Mouse (Mus musculus): ENCODE data around the gene Ubb. TPM values are rescaled to one million over a fixed set of nuclear protein-coding genes. Genes with fewer than 3 reads are reported as not detected.

Ubb gene
- polyA plus RNA-seq, 1 experiment from 2014 or later = 624 TPM

- ChIA-PET CTCF (interaction anchor here (1.6 kb wide), 1 partner anchor 21 kb away, joined by 4 read pairs; no protein-coding TSS in a partner anchor), POLR2A (interaction anchor here (1.0 to 3.2 kb wide), 4 partner anchors 10 to 124 kb away, joined by 3 to 30 read pairs (median 10); partner anchors contain the start of gene Cenpv)
- in situ Hi-C loops (cut with MboI; ENCODE audit: low pct_unique_long_range_greater_than_20kb) = no loop called here
- ATAC-seq (no peak), DNase-seq (ENCODE audit: low read depth, low spot score) (peak; percentile 28)
- no peaks in the 10 kb centered on the region for H3K27me3 ChIP-seq
- TF ChIP-seq CTCF (IDR thresholded peaks at IDR 0.05) = no peak
These were observed 715 bp upstream of the Ubb start for GRCm38 (mm10) chr11:62550227-62550685.

GRCm38 (mm10) chr11:62551226-62552119, 502 bp downstream of the Ubb start:
- no peak for TF ChIP-seq CTCF (IDR thresholded peaks at IDR 0.05)
- DNase-seq (ENCODE audit: low read depth, low spot score) (no peak), ATAC-seq (peak; percentile 53)
- in situ Hi-C loops (cut with MboI; ENCODE audit: low pct_unique_long_range_greater_than_20kb) = no loop called here
- no peaks in the 10 kb centered on the region for H3K27me3 ChIP-seq
- ChIA-PET CTCF (interaction anchor here (1.6 kb wide), 1 partner anchor 22 kb away, joined by 4 read pairs; no protein-coding TSS in a partner anchor), POLR2A (interaction anchor here (0.6 to 3.2 kb wide), 6 partner anchors 12 to 476 kb away, joined by 3 to 30 read pairs (median 6); partner anchors contain the start of gene Cenpv)

- DNase-seq (ENCODE audit: low read depth, low spot score) (no peak), ATAC-seq (no peak)
- in situ Hi-C loops (cut with MboI; ENCODE audit: low pct_unique_long_range_greater_than_20kb) = no loop called here
- ChIA-PET POLR2A (interaction anchor here (0.7 to 1.5 kb wide), 2 partner anchors 50 to 96 kb away, joined by 3 to 4 read pairs; no protein-coding TSS in a partner anchor), CTCF (no interaction called here)
- TF ChIP-seq CTCF (IDR thresholded peaks at IDR 0.05) = no peak
- no peaks in the 10 kb centered on the region for H3K27me3 ChIP-seq
These were observed 2.2 kb downstream of the Ubb start for GRCm38 (mm10) chr11:62553186-62553585.

- H3K27me3 ChIP-seq = no peaks in the 10 kb centered on the region
- POLR2A ChIA-PET = interaction anchor here (0.7 to 1.5 kb wide), 2 partner anchors 49 to 97 kb away, joined by 3 to 4 read pairs; no protein-coding TSS in a partner anchor
- no peak for ATAC-seq
- no peak for TF ChIP-seq CTCF (IDR thresholded peaks at IDR 0.05)
- CTCF ChIA-PET = no interaction called here
- in situ Hi-C loops (cut with MboI; ENCODE audit: low pct_unique_long_range_greater_than_20kb) = no loop called here
- no peak for DNase-seq (ENCODE audit: low read depth, low spot score)
These were observed 2.7 kb downstream of the Ubb start for GRCm38 (mm10) chr11:62553633-62554032.

GRCm38 (mm10) chr11:62554163-62554855, 3.3 kb downstream of the Ubb start:
- CTCF ChIA-PET = interaction anchor here (1.4 kb wide), 1 partner anchor 20 kb away, joined by 3 read pairs; the partner anchor contains the start of gene Trpv2
- in situ Hi-C loops (cut with MboI; ENCODE audit: low pct_unique_long_range_greater_than_20kb) = no loop called here

GRCm38 (mm10) chr11:62554934-62555517, 4.1 kb downstream of the Ubb start:
- TF ChIP-seq CTCF (IDR thresholded peaks at IDR 0.05) = no peak
- no peak for DNase-seq (ENCODE audit: low read depth, low spot score)
- ATAC-seq = no peak
- ChIA-PET CTCF (interaction anchor here (1.4 kb wide), 1 partner anchor 20 kb away, joined by 3 read pairs; the partner anchor contains the start of gene Trpv2), POLR2A (interaction anchor here (0.5 to 1.5 kb wide), 6 partner anchors 9 to 165 kb away, joined by 3 to 5 read pairs (median 3); no protein-coding TSS in a partner anchor)
- in situ Hi-C loops (cut with MboI; ENCODE audit: low pct_unique_long_range_greater_than_20kb) = no loop called here
- H3K27me3 ChIP-seq = no peaks in the 10 kb centered on the region

More at GRCm38 (mm10) chr11:62554163-62554855, 3.3 kb downstream of the Ubb start:
- H3K27me3 ChIP-seq = no peaks in the 10 kb centered on the region
- POLR2A ChIA-PET = interaction anchor here (0.5 to 1.5 kb wide), 6 partner anchors 10 to 109 kb away, joined by 3 to 5 read pairs (median 3); no protein-coding TSS in a partner anchor
- DNase-seq (ENCODE audit: low read depth, low spot score) (no peak), ATAC-seq (no peak)
- TF ChIP-seq CTCF (IDR thresholded peaks at IDR 0.05) = no peak

- ATAC-seq (no peak), DNase-seq (ENCODE audit: low read depth, low spot score) (no peak)
- POLR2A ChIA-PET = interaction anchor here (0.6 to 1.5 kb wide), 4 partner anchors 9 to 121 kb away, joined by 3 to 7 read pairs (median 4); no protein-coding TSS in a partner anchor
- CTCF ChIA-PET = interaction anchor here (1.3 to 2.0 kb wide), 2 partner anchors 9 to 19 kb away, joined by 4 to 7 read pairs; partner anchors contain the start of gene Trpv2
- in situ Hi-C loops (cut with MboI; ENCODE audit: low pct_unique_long_range_greater_than_20kb) = no loop called here
- TF ChIP-seq CTCF (IDR thresholded peaks at IDR 0.05) = no peak
- H3K27me3 ChIP-seq = no peaks in the 10 kb centered on the region
These were observed 5.0 kb downstream of the Ubb start for GRCm38 (mm10) chr11:62555896-62556412.

GRCm38 (mm10) chr11:62557205-62557604, 6.2 kb downstream of the Ubb start:
- DNase-seq (ENCODE audit: low read depth, low spot score) (no peak), ATAC-seq (no peak)
- POLR2A ChIA-PET = interaction anchor here (0.7 to 1.5 kb wide), 3 partner anchors 19 to 34 kb away, joined by 3 to 5 read pairs (median 4); no protein-coding TSS in a partner anchor
- H3K27me3 ChIP-seq = no peaks in the 10 kb centered on the region
- TF ChIP-seq CTCF (IDR thresholded peaks at IDR 0.05) = no peak
- CTCF ChIA-PET = interaction anchor here (0.6 to 2.0 kb wide), 5 partner anchors 11 to 749 kb away, joined by 3 to 7 read pairs (median 3); partner anchors contain the start of gene Trpv2
- in situ Hi-C loops (cut with MboI; ENCODE audit: low pct_unique_long_range_greater_than_20kb) = no loop called here

GRCm38 (mm10) chr11:62558152-62558551, 7.2 kb downstream of the Ubb start:
- in situ Hi-C loops (cut with MboI; ENCODE audit: low pct_unique_long_range_greater_than_20kb) = no loop called here
- ChIA-PET POLR2A (interaction anchor here (0.7 kb wide), 1 partner anchor 19 kb away, joined by 3 read pairs; no protein-coding TSS in a partner anchor), CTCF (interaction anchor here (1.6 kb wide), 1 partner anchor 14 kb away, joined by 3 read pairs; no protein-coding TSS in a partner anchor)
- ATAC-seq (no peak), DNase-seq (ENCODE audit: low read depth, low spot score) (no peak)
- no peak for TF ChIP-seq CTCF (IDR thresholded peaks at IDR 0.05)
- H3K27me3 ChIP-seq = no peaks in the 10 kb centered on the region

Measured in Patski (cell line).